ENCODE assay signal across 32 mouse cellular contexts in the genomic region with DNA sequence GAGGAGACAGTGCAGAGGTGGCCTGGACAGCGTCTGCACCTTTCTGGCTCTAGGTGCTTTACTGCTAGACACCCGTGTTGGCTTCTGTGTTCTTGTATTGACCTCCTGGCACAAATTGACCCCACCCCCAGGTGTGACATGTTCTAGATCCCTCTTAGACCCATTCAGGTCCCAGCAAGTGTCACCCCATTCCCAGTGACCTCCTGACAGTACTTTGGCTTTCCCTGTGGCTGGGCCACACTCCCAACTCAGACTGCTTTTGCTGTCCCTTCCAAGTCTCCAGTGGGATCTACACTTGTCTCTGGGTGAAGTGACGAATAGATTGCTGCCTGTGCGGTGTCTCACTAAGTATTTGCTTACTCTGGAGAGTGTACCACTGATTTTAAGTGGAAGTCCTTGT. TPM values are rescaled to one million over a fixed set of nuclear protein-coding genes. Genes with fewer than 3 reads are reported as not detected.
"Had no signal": no experiment of that assay in that cellular context is flagged by ENCODE, and none has a peak within 500 bp of the region (broad histone marks: within the 10 kb centered on the region; RNA-seq: fewer than 3 reads in every experiment).

No protein-coding gene starts in this region.

- ATAC-seq: liver, embryonic 12.5 days; lung, postnatal 0 days; midbrain, embryonic 13.5 days; midbrain, embryonic 15.5 days; midbrain, embryonic 16.5 days had no signal

- H3K4me3 ChIP-seq: left cerebral cortex, adult 2 months; limb, embryonic 12.5 days; limb, embryonic 15.5 days; liver, embryonic 12.5 days; liver, embryonic 13.5 days; lung, embryonic 15.5 days; midbrain, embryonic 12.5 days; neural tube, embryonic 12.5 days had no signal

- H3K9me3 ChIP-seq: limb, embryonic 10.5 days; limb, embryonic 12.5 days; limb, embryonic 13.5 days; limb, embryonic 15.5 days; liver, embryonic 12.5 days; liver, embryonic 13.5 days; liver, embryonic 15.5 days; lung, embryonic 15.5 days; megakaryocyte, embryonic 14.5 days; midbrain, embryonic 10.5 days; midbrain, embryonic 12.5 days; midbrain, embryonic 13.5 days; midbrain, embryonic 15.5 days; neural tube, embryonic 12.5 days had no signal

- DNase-seq: left cerebral cortex, postnatal 4 days; liver; liver, embryonic 13.5 days; lung, adult 18-20 months; lung, adult 2 months; lung, embryonic 14.5 days; lung, postnatal 10 days; lung, postnatal 14 days; lung, postnatal 36 days; lung, postnatal 4 days; midbrain, embryonic 14.5 days had no signal

- H3K27me3 ChIP-seq: limb, embryonic 12.5 days; limb, embryonic 13.5 days; limb, embryonic 15.5 days; liver, embryonic 12.5 days; liver, embryonic 13.5 days; liver, embryonic 15.5 days; lung, embryonic 15.5 days; midbrain, embryonic 12.5 days; midbrain, embryonic 13.5 days; midbrain, embryonic 15.5 days; neural tube, embryonic 12.5 days had no signal

- H3K4me2 ChIP-seq: limb, embryonic 15.5 days; midbrain, embryonic 11.5 days had no signal

- H3K27ac ChIP-seq: left cerebral cortex, adult 2 months; limb, embryonic 12.5 days; limb, embryonic 13.5 days; limb, embryonic 15.5 days; liver, embryonic 14.5 days; liver, embryonic 15.5 days; lung, embryonic 15.5 days; macrophage; midbrain, embryonic 10.5 days; midbrain, embryonic 12.5 days; midbrain, embryonic 13.5 days; midbrain, embryonic 15.5 days; neural tube, embryonic 12.5 days had no signal

- H3K36me3 ChIP-seq: limb, embryonic 10.5 days; limb, embryonic 12.5 days; limb, embryonic 13.5 days; limb, embryonic 15.5 days; liver, embryonic 12.5 days; liver, embryonic 13.5 days; liver, embryonic 15.5 days; lung, embryonic 15.5 days; midbrain, embryonic 10.5 days; midbrain, embryonic 12.5 days; midbrain, embryonic 13.5 days; midbrain, embryonic 15.5 days; neural tube, embryonic 12.5 days had no signal

- H3K9ac ChIP-seq: limb, embryonic 12.5 days; limb, embryonic 13.5 days; limb, embryonic 15.5 days; liver, embryonic 14.5 days; liver, embryonic 15.5 days; lung, embryonic 14.5 days; lung, embryonic 15.5 days; midbrain, embryonic 12.5 days; midbrain, embryonic 13.5 days; neural tube, embryonic 12.5 days had no signal

RNA-seq across cellular contexts. Expression of a gene that starts 33.0 kb away (rescaled TPM):
- total RNA-seq: megakaryocyte progenitor cell, adult 5-6 weeks; monocyte, adult 5-6 weeks had no signal
- polyA plus RNA-seq: limb, embryonic 12.5 days had no signal
